Mouse (Mus musculus): ENCODE measurements around the gene Ndufaf2. TPM values are rescaled to one million over a fixed set of nuclear protein-coding genes. Genes with fewer than 3 reads are reported as not detected.

Gene Ndufaf2
- polyA plus RNA-seq, 1 experiment from 2014 or later, result 44.7 TPM

GRCm38 (mm10) chr13:108032789-108033188, 125.6 kb downstream of the Ndufaf2 start:
- Histone ChIP-seq H3K4me3 (replicated peaks) (no peak overlapping the region), H3K9ac (no peak overlapping the region), H3K4me1 (replicated peaks) (no peaks in the 10 kb centered on the region), H3K9me3 (replicated peaks) (no peaks in the 10 kb centered on the region), H3K4me2 (no peak overlapping the region), H3K27me3 (no peaks in the 10 kb centered on the region), H3K36me3 (no peaks in the 10 kb centered on the region), H3K27ac (no peak overlapping the region)
- 48% methylated on average over 4 of the region's 4 CpGs for WGBS (ENCODE audit: insufficient replicate concordance)
- DNase-seq (no peak), ATAC-seq (ENCODE audit: low read depth) (no peak)

GRCm38 (mm10) chr13:108025802-108026201, 132.6 kb downstream of the Ndufaf2 start:
- H3K9ac ChIP-seq, result no peak overlapping the region
- H3K4me2 ChIP-seq, result no peak overlapping the region
- H3K27me3 ChIP-seq, result no peaks in the 10 kb centered on the region
- no peaks in the 10 kb centered on the region for H3K36me3 ChIP-seq
- no peak overlapping the region for H3K4me3 ChIP-seq (replicated peaks)
- DNase-seq, result no peak
- H3K27ac ChIP-seq, result no peak overlapping the region
- H3K9me3 ChIP-seq (replicated peaks), result no peaks in the 10 kb centered on the region
- H3K4me1 ChIP-seq (replicated peaks), result no peaks in the 10 kb centered on the region
- 49% methylated on average over 3 of the region's 3 CpGs for WGBS (ENCODE audit: insufficient replicate concordance)
- ATAC-seq (ENCODE audit: low read depth), result no peak

- H3K9ac ChIP-seq, result no peak overlapping the region
- no peaks in the 10 kb centered on the region for H3K27me3 ChIP-seq
- H3K4me1 ChIP-seq (replicated peaks), result no peaks in the 10 kb centered on the region
- 52% methylated on average over 6 of the region's 6 CpGs for WGBS (ENCODE audit: insufficient replicate concordance)
- DNase-seq (no peak), ATAC-seq (ENCODE audit: low read depth) (no peak)
- no peak overlapping the region for H3K4me2 ChIP-seq
- H3K4me3 ChIP-seq (replicated peaks), result no peak overlapping the region
- H3K9me3 ChIP-seq (replicated peaks), result no peaks in the 10 kb centered on the region
- no peaks in the 10 kb centered on the region for H3K36me3 ChIP-seq
- no peak overlapping the region for H3K27ac ChIP-seq
Measured at GRCm38 (mm10) chr13:108017349-108017748, 141.1 kb downstream of the Ndufaf2 start.

GRCm38 (mm10) chr13:108015166-108015565, 143.3 kb downstream of the Ndufaf2 start:
- H3K4me2 ChIP-seq, result no peak overlapping the region
- H3K27me3 ChIP-seq, result no peaks in the 10 kb centered on the region
- H3K4me1 ChIP-seq (replicated peaks), result no peaks in the 10 kb centered on the region
- no peak for DNase-seq
- H3K27ac ChIP-seq, result no peak overlapping the region
- H3K9me3 ChIP-seq (replicated peaks), result no peaks in the 10 kb centered on the region
- no peak for ATAC-seq (ENCODE audit: low read depth)
- no peaks in the 10 kb centered on the region for H3K36me3 ChIP-seq
- H3K9ac ChIP-seq, result no peak overlapping the region
- H3K4me3 ChIP-seq (replicated peaks), result no peak overlapping the region
- 61% methylated on average over 6 of the region's 6 CpGs for WGBS (ENCODE audit: insufficient replicate concordance)

GRCm38 (mm10) chr13:108013839-108014238, 144.6 kb downstream of the Ndufaf2 start:
- ATAC-seq (ENCODE audit: low read depth), result no peak
- WGBS (ENCODE audit: insufficient replicate concordance), result 73% methylated on average over 6 of the region's 6 CpGs
- DNase-seq, result no peak

GRCm38 (mm10) chr13:108013110-108013509, 145.3 kb downstream of the Ndufaf2 start:
- 77% methylated on average over 8 of the region's 8 CpGs for WGBS (ENCODE audit: insufficient replicate concordance)
- H3K4me1 ChIP-seq (replicated peaks), result no peaks in the 10 kb centered on the region
- H3K36me3 ChIP-seq, result no peaks in the 10 kb centered on the region
- no peak overlapping the region for H3K27ac ChIP-seq
- H3K9me3 ChIP-seq (replicated peaks), result no peaks in the 10 kb centered on the region; the same call in 1 of the 2 replicates
- H3K27me3 ChIP-seq, result no peaks in the 10 kb centered on the region
- no peak overlapping the region for H3K4me3 ChIP-seq (replicated peaks)
- H3K9ac ChIP-seq, result no peak overlapping the region
- DNase-seq (no peak), ATAC-seq (ENCODE audit: low read depth) (no peak)
- H3K4me2 ChIP-seq, result no peak overlapping the region

More at GRCm38 (mm10) chr13:108013839-108014238, 144.6 kb downstream of the Ndufaf2 start:
- H3K9ac ChIP-seq, result no peak overlapping the region
- H3K4me2 ChIP-seq, result no peak overlapping the region
- no peak overlapping the region for H3K4me3 ChIP-seq (replicated peaks)
- no peaks in the 10 kb centered on the region for H3K36me3 ChIP-seq
- H3K27me3 ChIP-seq, result no peaks in the 10 kb centered on the region
- H3K9me3 ChIP-seq (replicated peaks), result no peaks in the 10 kb centered on the region
- H3K27ac ChIP-seq, result no peak overlapping the region
- H3K4me1 ChIP-seq (replicated peaks), result no peaks in the 10 kb centered on the region

- DNase-seq, result no peak
Measured at GRCm38 (mm10) chr13:108007861-108008260, 150.6 kb downstream of the Ndufaf2 start.

GRCm38 (mm10) chr13:107996301-107996700, 162.1 kb downstream of the Ndufaf2 start:
- Histone ChIP-seq H3K9ac (no peak overlapping the region), H3K36me3 (no peaks in the 10 kb centered on the region), H3K4me1 (replicated peaks) (no peaks in the 10 kb centered on the region), H3K4me3 (replicated peaks) (no peak overlapping the region), H3K4me2 (no peak overlapping the region), H3K9me3 (replicated peaks) (no peaks in the 10 kb centered on the region), H3K27me3 (no peaks in the 10 kb centered on the region), H3K27ac (no peak overlapping the region)
- WGBS (ENCODE audit: insufficient replicate concordance), result 71% methylated on average over 3 of the region's 3 CpGs
- DNase-seq, result no peak
- no peak for ATAC-seq (ENCODE audit: low read depth)

More at GRCm38 (mm10) chr13:108007861-108008260, 150.6 kb downstream of the Ndufaf2 start:
- no peaks in the 10 kb centered on the region for H3K27me3 ChIP-seq
- H3K4me2 ChIP-seq, result no peak overlapping the region
- no peaks in the 10 kb centered on the region for H3K36me3 ChIP-seq
- no peak overlapping the region for H3K9ac ChIP-seq
- no peak for ATAC-seq (ENCODE audit: low read depth)
- H3K4me1 ChIP-seq (replicated peaks), result no peaks in the 10 kb centered on the region
- no peak overlapping the region for H3K4me3 ChIP-seq (replicated peaks)
- WGBS (ENCODE audit: insufficient replicate concordance), result 61% methylated on average over 4 of the region's 4 CpGs
- no peak overlapping the region for H3K27ac ChIP-seq
- H3K9me3 ChIP-seq (replicated peaks), result no peaks in the 10 kb centered on the region; the same call in 1 of the 2 replicates

GRCm38 (mm10) chr13:107995211-107995610, 163.2 kb downstream of the Ndufaf2 start:
- H3K4me1 ChIP-seq (replicated peaks), result no peaks in the 10 kb centered on the region
- DNase-seq (no peak), ATAC-seq (ENCODE audit: low read depth) (no peak)
- no peak overlapping the region for H3K27ac ChIP-seq
- no peak overlapping the region for H3K4me3 ChIP-seq (replicated peaks)
- H3K36me3 ChIP-seq, result no peaks in the 10 kb centered on the region
- no peaks in the 10 kb centered on the region for H3K27me3 ChIP-seq
- H3K4me2 ChIP-seq, result no peak overlapping the region
- H3K9me3 ChIP-seq (replicated peaks), result no peaks in the 10 kb centered on the region
- no peak overlapping the region for H3K9ac ChIP-seq
- WGBS (ENCODE audit: insufficient replicate concordance), result 54% methylated on average over 7 of the region's 7 CpGs

GRCm38 (mm10) chr13:107992573-107992972, 165.8 kb downstream of the Ndufaf2 start:
- WGBS (ENCODE audit: insufficient replicate concordance), result 23% methylated on average over 1 of the region's 1 CpGs
- H3K4me2 ChIP-seq, result no peak overlapping the region
- ATAC-seq (ENCODE audit: low read depth) (no peak), DNase-seq (no peak)
- H3K4me3 ChIP-seq (replicated peaks), result no peak overlapping the region
- H3K4me1 ChIP-seq (replicated peaks), result no peaks in the 10 kb centered on the region
- H3K27ac ChIP-seq, result no peak overlapping the region
- H3K36me3 ChIP-seq, result no peaks in the 10 kb centered on the region
- no peak overlapping the region for H3K9ac ChIP-seq
- no peaks in the 10 kb centered on the region for H3K27me3 ChIP-seq
- no peaks in the 10 kb centered on the region for H3K9me3 ChIP-seq (replicated peaks)

- Histone ChIP-seq H3K9me3 (replicated peaks) (no peaks in the 10 kb centered on the region; the same call in 1 of the 2 replicates), H3K9ac (no peak overlapping the region), H3K36me3 (no peaks in the 10 kb centered on the region), H3K4me2 (no peak overlapping the region), H3K27ac (no peak overlapping the region), H3K4me3 (replicated peaks) (no peak overlapping the region), H3K4me1 (replicated peaks) (no peaks in the 10 kb centered on the region), H3K27me3 (no peaks in the 10 kb centered on the region)
- DNase-seq (no peak), ATAC-seq (ENCODE audit: low read depth) (no peak)
- WGBS (ENCODE audit: insufficient replicate concordance), result 63% methylated on average over 5 of the region's 5 CpGs
Measured at GRCm38 (mm10) chr13:107984641-107985040, 173.8 kb downstream of the Ndufaf2 start.

GRCm38 (mm10) chr13:107984186-107984585, 174.2 kb downstream of the Ndufaf2 start:
- no peaks in the 10 kb centered on the region for H3K4me1 ChIP-seq (replicated peaks)
- no peaks in the 10 kb centered on the region for H3K27me3 ChIP-seq
- H3K4me3 ChIP-seq (replicated peaks), result no peak overlapping the region
- no peaks in the 10 kb centered on the region for H3K36me3 ChIP-seq
- DNase-seq (no peak), ATAC-seq (ENCODE audit: low read depth) (no peak)
- no peaks in the 10 kb centered on the region; the same call in 1 of the 2 replicates for H3K9me3 ChIP-seq (replicated peaks)
- WGBS (ENCODE audit: insufficient replicate concordance), result 62% methylated on average over 5 of the region's 5 CpGs
- no peak overlapping the region for H3K27ac ChIP-seq
- no peak overlapping the region for H3K4me2 ChIP-seq
- H3K9ac ChIP-seq, result no peak overlapping the region
